Mouse (Mus musculus): ENCODE results near the gene R3hdm1.
A peak's percentile ranks its signal among the peaks of the same experiment; 100 is the strongest.
"Not testable (repeated sequence)": the region's sequence is repeated elsewhere in the genome, so short reads cannot be mapped to it uniquely, and the experiment has no call there.

The R3hdm1 gene

GRCm38 (mm10) chr1:128120913-128121627 is 18.0 kb downstream of the R3hdm1 start:
- no peak for DNase-seq (ENCODE audit: extremely low read depth, low read depth, low spot score)

GRCm38 (mm10) chr1:128136222-128136621 is 33.1 kb downstream of the R3hdm1 start:
- not testable (repeated sequence) for DNase-seq (ENCODE audit: extremely low read depth, low read depth, low spot score)

- no peak for DNase-seq (ENCODE audit: extremely low read depth, low read depth, low spot score)
These were observed 37.9 kb downstream of the R3hdm1 start for GRCm38 (mm10) chr1:128141039-128141438.

GRCm38 (mm10) chr1:128141737-128142136 is 38.6 kb downstream of the R3hdm1 start:
- no peak for DNase-seq (ENCODE audit: extremely low read depth, low read depth, low spot score)

GRCm38 (mm10) chr1:128166956-128167355 is 63.9 kb downstream of the R3hdm1 start:
- DNase-seq (ENCODE audit: extremely low read depth, low read depth, low spot score) = no peak

- no peak for DNase-seq (ENCODE audit: extremely low read depth, low read depth, low spot score)
These were observed 67.0 kb downstream of the R3hdm1 start for GRCm38 (mm10) chr1:128170104-128170503.

GRCm38 (mm10) chr1:128191426-128191825 is 88.3 kb downstream of the R3hdm1 start:
- DNase-seq (ENCODE audit: extremely low read depth, low read depth, low spot score) = no peak

- DNase-seq (ENCODE audit: extremely low read depth, low read depth, low spot score) = no peak
These were observed 89.3 kb downstream of the R3hdm1 start for GRCm38 (mm10) chr1:128192369-128192768.

GRCm38 (mm10) chr1:128194011-128194410 is 90.9 kb downstream of the R3hdm1 start:
- DNase-seq (ENCODE audit: extremely low read depth, low read depth, low spot score) = no peak

- no peak for DNase-seq (ENCODE audit: extremely low read depth, low read depth, low spot score)
These were observed 94.3 kb downstream of the R3hdm1 start for GRCm38 (mm10) chr1:128197353-128197752.

GRCm38 (mm10) chr1:128213261-128213660 is 110.2 kb downstream of the R3hdm1 start:
- DNase-seq (ENCODE audit: extremely low read depth, low read depth, low spot score) = no peak

GRCm38 (mm10) chr1:128221886-128222285 is 118.8 kb downstream of the R3hdm1 start:
- no peak for DNase-seq (ENCODE audit: extremely low read depth, low read depth, low spot score)

- DNase-seq (ENCODE audit: extremely low read depth, low read depth, low spot score) = no peak
These were observed 120.2 kb downstream of the R3hdm1 start for GRCm38 (mm10) chr1:128223304-128223703.

GRCm38 (mm10) chr1:128235181-128235580 is 132.1 kb downstream of the R3hdm1 start:
- no peak for DNase-seq (ENCODE audit: extremely low read depth, low read depth, low spot score)

- no peak for DNase-seq (ENCODE audit: extremely low read depth, low read depth, low spot score)
These were observed 140.5 kb downstream of the R3hdm1 start, which contains the start of gene Ubxn4 for GRCm38 (mm10) chr1:128243627-128243995. TSS of gene Ubxn4 (plus strand) at chr1:128243964.

- DNase-seq (ENCODE audit: extremely low read depth, low read depth, low spot score) = peak; percentile 62
These were observed 141.1 kb downstream of the R3hdm1 start for GRCm38 (mm10) chr1:128243996-128244726.

- no peak for DNase-seq (ENCODE audit: extremely low read depth, low read depth, low spot score)
These were observed 141.7 kb downstream of the R3hdm1 start for GRCm38 (mm10) chr1:128244727-128245355.

- DNase-seq (ENCODE audit: extremely low read depth, low read depth, low spot score) = not testable (repeated sequence)
These were observed 164.0 kb downstream of the R3hdm1 start for GRCm38 (mm10) chr1:128267061-128267460.

- DNase-seq (ENCODE audit: extremely low read depth, low read depth, low spot score) = no peak
These were observed 167.6 kb downstream of the R3hdm1 start for GRCm38 (mm10) chr1:128270731-128271130.

GRCm38 (mm10) chr1:128275908-128276307 is 172.8 kb downstream of the R3hdm1 start:
- DNase-seq (ENCODE audit: extremely low read depth, low read depth, low spot score) = no peak

- no peak for DNase-seq (ENCODE audit: extremely low read depth, low read depth, low spot score)
These were observed 175.5 kb downstream of the R3hdm1 start for GRCm38 (mm10) chr1:128278563-128278962.

- DNase-seq (ENCODE audit: extremely low read depth, low read depth, low spot score) = no peak
These were observed 178.7 kb downstream of the R3hdm1 start for GRCm38 (mm10) chr1:128281753-128282152.
